Mouse (Mus musculus) embryonic fibroblast, embryonic 13.5 days (primary cell): Measurements from ENCODE around the gene Cenpu.

Source experiments
- CTCF ChIP-seq: IDR thresholded peaks from 2 replicates; pipeline ENCODE4 v1.5.1; 2011; ENCODE audit warnings: mild to moderate bottlenecking, control low read depth, low read length, moderate library complexity, borderline replicate concordance; ENCODE audit not compliant: insufficient read depth
- POLR2A ChIP-seq: IDR thresholded peaks from 2 replicates; pipeline ENCODE4 v1.6.1; 2011; ENCODE audit warnings: low read depth, mild to moderate bottlenecking, control low read depth, low read length, moderate library complexity

GRCm38 (mm10) chr8:46569659-46570441, 18.0 kb downstream of the Cenpu start:
- TF ChIP-seq CTCF (no peak), POLR2A (no peak)
